Mouse (Mus musculus): Measurements from ENCODE around the gene Cttnbp2.

The Cttnbp2 gene

GRCm38 (mm10) chr6:18467777-18468176, 46.9 kb downstream of the Cttnbp2 start:
- no peak for DNase-seq (ENCODE audit: low spot score)

GRCm38 (mm10) chr6:18466227-18466626, 48.4 kb downstream of the Cttnbp2 start:
- no peak for DNase-seq (ENCODE audit: low spot score)

GRCm38 (mm10) chr6:18465626-18466025, 49.0 kb downstream of the Cttnbp2 start:
- peak; percentile 46 for DNase-seq (ENCODE audit: low spot score)

- no peak for DNase-seq (ENCODE audit: low spot score)
Observed at GRCm38 (mm10) chr6:18459657-18460056, 55.0 kb downstream of the Cttnbp2 start.

GRCm38 (mm10) chr6:18450551-18451193, 64.0 kb downstream of the Cttnbp2 start:
- no peak for DNase-seq (ENCODE audit: low spot score)

GRCm38 (mm10) chr6:18448078-18448477, 66.6 kb downstream of the Cttnbp2 start:
- DNase-seq (ENCODE audit: low spot score) = no peak

- no peak for DNase-seq (ENCODE audit: low spot score)
Observed at GRCm38 (mm10) chr6:18446917-18447316, 67.7 kb downstream of the Cttnbp2 start.

- no peak for DNase-seq (ENCODE audit: low spot score)
Observed at GRCm38 (mm10) chr6:18446359-18446758, 68.3 kb downstream of the Cttnbp2 start.

GRCm38 (mm10) chr6:18445747-18446146, 68.9 kb downstream of the Cttnbp2 start:
- DNase-seq (ENCODE audit: low spot score) = no peak

- no peak for DNase-seq (ENCODE audit: low spot score)
Observed at GRCm38 (mm10) chr6:18442303-18442702, 72.3 kb downstream of the Cttnbp2 start.

GRCm38 (mm10) chr6:18440918-18441532, 73.6 kb downstream of the Cttnbp2 start:
- no peak for DNase-seq (ENCODE audit: low spot score)

- peak; percentile 31 for DNase-seq (ENCODE audit: low spot score)
Observed at GRCm38 (mm10) chr6:18436127-18436812, 78.4 kb downstream of the Cttnbp2 start.

- DNase-seq (ENCODE audit: low spot score) = no peak
Observed at GRCm38 (mm10) chr6:18434828-18435531, 79.7 kb downstream of the Cttnbp2 start.

- DNase-seq (ENCODE audit: low spot score) = no peak
Observed at GRCm38 (mm10) chr6:18434355-18434754, 80.3 kb downstream of the Cttnbp2 start.

- no peak for DNase-seq (ENCODE audit: low spot score)
Observed at GRCm38 (mm10) chr6:18432362-18432761, 82.3 kb downstream of the Cttnbp2 start.

- DNase-seq (ENCODE audit: low spot score) = no peak
Observed at GRCm38 (mm10) chr6:18431891-18432290, 82.8 kb downstream of the Cttnbp2 start.

- DNase-seq (ENCODE audit: low spot score) = no peak
Observed at GRCm38 (mm10) chr6:18430062-18430461, 84.6 kb downstream of the Cttnbp2 start.

GRCm38 (mm10) chr6:18424822-18425221, 89.8 kb downstream of the Cttnbp2 start:
- DNase-seq (ENCODE audit: low spot score) = no peak

- DNase-seq (ENCODE audit: low spot score) = no peak
Observed at GRCm38 (mm10) chr6:18424367-18424766, 90.3 kb downstream of the Cttnbp2 start.

GRCm38 (mm10) chr6:18423112-18423511, 91.5 kb downstream of the Cttnbp2 start:
- no peak for DNase-seq (ENCODE audit: low spot score)

GRCm38 (mm10) chr6:18421561-18421960, 93.1 kb downstream of the Cttnbp2 start:
- DNase-seq (ENCODE audit: low spot score) = no peak

GRCm38 (mm10) chr6:18420660-18421059, 94.0 kb downstream of the Cttnbp2 start:
- no peak for DNase-seq (ENCODE audit: low spot score)
